Mouse (Mus musculus): ENCODE results near the gene Med12l. TPM values are rescaled to one million over a fixed set of nuclear protein-coding genes. Genes with fewer than 3 reads are reported as not detected.
"Not testable (repeated sequence)": the region's sequence is repeated elsewhere in the genome, so short reads cannot be mapped to it uniquely, and the experiment has no call there.

Gene Med12l
- polyA plus RNA-seq, 1 experiment from 2014 or later, result 3.1 TPM

DNA sequence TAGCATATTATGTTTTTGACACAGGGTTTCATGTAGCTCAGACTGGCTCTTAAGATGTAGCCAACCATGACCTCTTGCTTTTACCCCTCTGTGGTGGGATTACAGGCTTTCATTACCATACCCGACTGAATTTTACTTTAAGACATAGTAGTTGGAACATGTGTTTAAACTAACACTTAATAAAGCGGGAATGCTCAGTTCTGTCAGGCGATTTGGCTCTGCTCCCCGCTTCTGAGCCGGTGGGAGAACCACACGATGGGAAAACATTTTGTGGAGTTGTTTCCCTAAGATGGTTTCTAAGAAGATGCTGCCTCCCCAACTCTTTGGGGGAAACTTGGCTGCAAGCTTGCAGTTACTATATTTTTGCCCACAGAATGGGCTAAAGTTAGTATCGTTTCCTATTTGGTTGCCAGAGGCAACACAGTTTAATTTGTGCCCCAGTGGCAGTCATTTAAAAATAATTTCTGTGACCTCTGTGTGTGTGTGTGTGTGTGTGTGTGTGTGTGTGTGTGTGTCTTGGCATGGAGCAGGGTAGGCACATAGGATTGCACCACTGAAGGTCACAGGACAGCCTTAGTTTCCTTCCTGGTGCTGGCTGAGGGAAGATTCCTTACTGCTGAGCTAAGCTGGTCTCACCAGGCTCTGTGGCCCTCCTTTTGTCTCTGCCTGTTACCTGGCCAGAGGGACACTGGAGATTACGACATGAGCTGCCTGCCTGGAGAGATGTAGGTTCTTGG is 61.1 kb downstream of the Med12l start:
- Histone ChIP-seq H3K36me3 (no peaks in the 10 kb centered on the region), H3K4me2 (replicated peaks) (no peak overlapping the region), H3K27ac (replicated peaks) (no peak overlapping the region)

DNA sequence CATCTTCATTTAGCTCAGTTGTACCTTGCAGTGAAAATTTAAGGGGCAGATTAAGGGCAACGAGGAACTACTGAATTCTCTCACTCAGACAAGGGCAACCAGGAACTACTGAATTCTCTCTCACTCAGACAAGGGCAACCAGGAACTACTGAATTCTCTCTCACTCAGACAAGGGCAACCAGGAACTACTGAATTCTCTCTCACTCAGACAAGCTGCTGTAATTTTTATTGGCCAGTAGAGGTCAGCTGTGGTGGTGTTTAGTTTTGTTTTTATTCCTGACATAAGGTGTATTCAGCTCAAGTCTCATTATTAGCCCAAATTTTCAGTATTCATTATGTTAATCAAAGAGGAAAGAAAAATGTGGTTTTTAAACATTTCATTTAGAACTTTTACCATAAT is 63.4 kb downstream of the Med12l start:
- not testable (repeated sequence) for H3K27me3 ChIP-seq; H3K9me3 ChIP-seq (replicated peaks); H3K36me3 ChIP-seq; H3K9ac ChIP-seq; ATAC-seq (ENCODE audit: insufficient number of reproducible peaks, low FRiP score, low TSS enrichment, low read depth); H3K27ac ChIP-seq (replicated peaks); H3K4me3 ChIP-seq (replicated peaks); H3K4me2 ChIP-seq (replicated peaks); H3K4me1 ChIP-seq
- WGBS, result 80% methylated on average over 1 of the region's 1 CpGs

More for the DNA sequence above, 61.1 kb downstream of the Med12l start:
- Histone ChIP-seq H3K4me1 (peaks cover 8% of the 10 kb centered on the region; the same call in 1 of the 2 replicates), H3K9me3 (replicated peaks) (no peaks in the 10 kb centered on the region), H3K9ac (no peak overlapping the region), H3K4me3 (replicated peaks) (no peak overlapping the region), H3K27me3 (no peaks in the 10 kb centered on the region)
- 43% methylated on average over 8 of the region's 8 CpGs for WGBS
- 0 out of 2 replicates have a peak, but pooled peaks have one; percentile 24 for ATAC-seq (ENCODE audit: insufficient number of reproducible peaks, low FRiP score, low TSS enrichment, low read depth)

DNA sequence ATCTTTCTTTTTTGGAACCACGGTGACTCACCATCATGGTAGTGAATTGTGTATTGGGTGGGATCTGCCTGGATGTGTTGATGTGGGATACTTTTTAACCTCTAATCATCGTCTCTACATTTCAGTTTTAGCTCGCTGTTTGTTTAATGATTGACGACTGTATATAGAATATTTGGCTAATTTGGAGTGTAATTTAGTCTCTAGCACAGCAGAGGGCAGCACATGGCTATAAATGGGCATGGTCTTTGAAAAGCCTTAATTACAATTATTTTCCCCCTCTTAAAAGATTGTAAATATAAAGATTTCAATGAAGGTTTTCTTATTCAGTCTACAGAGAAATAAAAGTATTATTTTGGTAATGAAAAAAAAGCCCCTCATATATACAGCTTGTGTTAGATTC is 71.7 kb downstream of the Med12l start:
- H3K4me1 ChIP-seq, result 0 out of 2 replicates have a peak, but pooled peaks cover 9% of the 10 kb centered on the region
- H3K36me3 ChIP-seq, result no peaks in the 10 kb centered on the region
- 54% methylated on average over 4 of the region's 4 CpGs for WGBS
- H3K9ac ChIP-seq, result no peak overlapping the region
- no peak overlapping the region for H3K4me2 ChIP-seq (replicated peaks)
- no peak overlapping the region for H3K27ac ChIP-seq (replicated peaks)
- no peaks in the 10 kb centered on the region for H3K9me3 ChIP-seq (replicated peaks)
- H3K27me3 ChIP-seq, result no peaks in the 10 kb centered on the region
- no peak overlapping the region for H3K4me3 ChIP-seq (replicated peaks)
- ATAC-seq (ENCODE audit: insufficient number of reproducible peaks, low FRiP score, low TSS enrichment, low read depth), result no peak

DNA sequence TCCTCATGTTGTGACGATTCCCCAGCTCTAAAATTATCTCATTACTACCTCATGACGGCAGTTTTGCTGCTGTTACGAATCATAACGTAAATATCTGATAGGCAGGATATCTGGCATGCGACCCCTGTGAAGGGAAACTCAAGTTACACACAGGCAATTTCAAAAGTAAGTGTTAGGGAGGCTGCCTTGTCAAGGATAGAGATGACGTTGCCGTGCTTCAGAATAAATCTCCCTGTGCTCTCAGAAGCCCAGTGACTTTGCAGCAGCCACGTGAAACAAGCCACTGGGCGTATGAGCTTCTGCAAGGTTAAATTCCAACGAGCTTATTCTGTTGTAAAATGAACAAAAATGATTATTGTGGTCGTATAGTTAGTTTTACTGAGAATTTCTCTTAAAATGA is 73.0 kb downstream of the Med12l start:
- Histone ChIP-seq H3K4me1 (0 out of 2 replicates have a peak, but pooled peaks cover 9% of the 10 kb centered on the region), H3K36me3 (no peaks in the 10 kb centered on the region), H3K4me2 (replicated peaks) (no peak overlapping the region), H3K9me3 (replicated peaks) (no peaks in the 10 kb centered on the region), H3K27me3 (no peaks in the 10 kb centered on the region), H3K9ac (no peak overlapping the region), H3K4me3 (replicated peaks) (no peak overlapping the region), H3K27ac (replicated peaks) (no peak overlapping the region)
- ATAC-seq (ENCODE audit: insufficient number of reproducible peaks, low FRiP score, low TSS enrichment, low read depth), result no peak
- 57% methylated on average over 11 of the region's 11 CpGs for WGBS

DNA sequence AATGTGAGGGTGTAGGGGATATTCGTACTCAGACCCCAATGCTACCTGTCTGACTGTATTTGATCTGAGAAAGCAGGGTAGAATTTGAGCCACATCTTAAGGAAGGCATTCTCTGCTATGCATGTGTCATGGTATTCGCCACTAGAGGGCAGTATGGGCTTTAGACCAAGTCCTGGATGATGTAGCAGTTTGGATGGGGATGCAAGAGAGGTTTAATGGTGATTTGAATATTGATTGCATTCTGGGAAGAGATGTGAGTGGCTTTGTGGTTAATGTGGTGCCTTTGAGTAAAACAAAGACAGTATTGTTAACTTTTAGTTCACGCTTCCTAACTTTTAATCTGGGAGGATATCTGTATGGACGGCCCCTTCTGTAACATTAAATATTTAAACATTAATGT is 73.7 kb downstream of the Med12l start:
- 40% methylated on average over 4 of the region's 4 CpGs for WGBS
- H3K9ac ChIP-seq, result no peak overlapping the region
- no peak for ATAC-seq (ENCODE audit: insufficient number of reproducible peaks, low FRiP score, low TSS enrichment, low read depth)

DNA sequence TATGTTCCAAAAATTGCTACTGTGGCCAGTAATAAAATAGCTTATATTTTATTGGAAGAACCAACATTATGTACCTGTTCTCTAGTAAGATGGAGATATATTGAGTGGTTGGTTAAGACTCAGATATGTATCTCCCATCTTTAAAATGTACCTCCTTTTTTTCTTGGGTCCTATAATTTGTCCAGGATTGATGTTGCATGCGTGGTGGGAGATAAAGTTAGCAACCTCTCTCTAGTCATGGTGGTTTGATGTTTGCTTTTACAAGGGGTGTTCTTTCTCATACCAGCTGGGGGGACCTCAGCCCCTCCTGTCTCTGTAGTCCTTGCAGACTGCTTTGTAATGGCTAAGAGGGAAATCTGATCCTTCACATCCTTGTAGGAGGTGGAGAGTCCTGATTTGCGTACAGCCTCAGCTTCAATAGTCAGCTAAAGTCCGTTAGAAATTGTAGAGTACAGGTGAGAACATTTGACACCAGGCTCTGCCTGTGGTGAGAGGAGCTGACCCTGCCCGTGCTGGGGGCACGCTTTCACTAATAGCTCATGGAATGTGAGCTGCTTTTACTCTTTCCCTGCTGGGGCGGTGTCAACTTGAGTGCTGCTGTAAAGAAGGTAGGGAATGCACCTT is 74.8 kb downstream of the Med12l start:
- WGBS, result 23% methylated on average over 6 of the region's 6 CpGs
- no peaks in the 10 kb centered on the region for H3K27me3 ChIP-seq
- H3K9ac ChIP-seq, result no peak overlapping the region
- H3K4me2 ChIP-seq (replicated peaks), result no peak overlapping the region
- H3K4me3 ChIP-seq (replicated peaks), result no peak overlapping the region
- peak; percentile 67; the same call in 1 of the 2 replicates for ATAC-seq (ENCODE audit: insufficient number of reproducible peaks, low FRiP score, low TSS enrichment, low read depth)
- 0 out of 2 replicates have a peak, but pooled peaks cover 9% of the 10 kb centered on the region for H3K4me1 ChIP-seq
- H3K27ac ChIP-seq (replicated peaks), result no peak overlapping the region
- H3K36me3 ChIP-seq, result no peaks in the 10 kb centered on the region
- H3K9me3 ChIP-seq (replicated peaks), result no peaks in the 10 kb centered on the region

More for the DNA sequence above, 73.7 kb downstream of the Med12l start:
- Histone ChIP-seq H3K4me2 (replicated peaks) (no peak overlapping the region), H3K27me3 (no peaks in the 10 kb centered on the region), H3K36me3 (no peaks in the 10 kb centered on the region), H3K4me1 (0 out of 2 replicates have a peak, but pooled peaks cover 9% of the 10 kb centered on the region), H3K4me3 (replicated peaks) (no peak overlapping the region), H3K27ac (replicated peaks) (no peak overlapping the region), H3K9me3 (replicated peaks) (no peaks in the 10 kb centered on the region)

DNA sequence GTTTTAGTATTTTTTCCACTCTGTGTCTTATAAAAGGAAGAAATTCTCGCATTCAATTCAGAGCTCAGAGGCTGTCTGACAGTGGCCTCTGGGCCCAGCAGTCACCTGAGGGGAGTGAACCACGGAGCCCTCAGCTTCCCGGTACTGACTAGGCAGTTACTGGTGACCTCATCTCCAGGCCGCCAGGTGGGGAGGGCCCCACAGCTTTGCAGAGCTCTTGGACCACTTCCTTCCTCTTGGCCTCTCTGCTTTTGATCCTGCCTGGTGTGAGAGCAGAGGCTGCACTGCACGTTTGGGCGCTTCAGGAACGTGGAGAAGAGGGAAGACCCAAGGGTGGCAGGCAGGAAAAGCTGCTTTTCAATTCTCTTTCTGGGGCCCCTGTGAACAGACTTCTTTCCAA is 75.3 kb downstream of the Med12l start:
- peak; percentile 65; the same call in 1 of the 2 replicates for ATAC-seq (ENCODE audit: insufficient number of reproducible peaks, low FRiP score, low TSS enrichment, low read depth)

DNA sequence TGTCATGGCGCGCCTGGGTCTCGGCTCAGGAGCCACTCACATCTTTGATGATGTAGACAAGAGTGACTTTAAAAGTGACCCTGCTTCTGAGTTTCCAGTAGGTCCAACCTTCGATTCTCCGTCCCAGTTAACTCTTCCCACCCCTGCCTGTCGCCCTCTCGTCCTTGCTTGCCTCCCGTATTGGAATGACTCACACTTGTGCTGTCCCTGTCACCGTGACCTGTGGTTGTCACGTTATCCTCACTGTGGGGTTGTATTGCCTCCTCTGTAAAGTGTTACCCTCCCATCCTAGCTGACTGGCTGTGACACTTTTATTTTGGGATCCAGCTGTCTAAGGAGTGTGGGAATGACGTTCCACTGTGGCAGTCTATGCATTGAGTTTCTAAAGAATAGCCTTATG is 87.1 kb downstream of the Med12l start:
- Histone ChIP-seq H3K9ac (no peak overlapping the region), H3K4me1 (no peaks in the 10 kb centered on the region)
- 67% methylated on average over 11 of the region's 11 CpGs for WGBS

More for the DNA sequence above, 75.3 kb downstream of the Med12l start:
- H3K4me1 ChIP-seq, result 0 out of 2 replicates have a peak, but pooled peaks cover 9% of the 10 kb centered on the region
- no peaks in the 10 kb centered on the region for H3K9me3 ChIP-seq (replicated peaks)
- no peak overlapping the region for H3K4me3 ChIP-seq (replicated peaks)
- H3K27me3 ChIP-seq, result no peaks in the 10 kb centered on the region
- 17% methylated on average over 7 of the region's 7 CpGs for WGBS
- H3K27ac ChIP-seq (replicated peaks), result no peak overlapping the region
- H3K4me2 ChIP-seq (replicated peaks), result no peak overlapping the region
- no peaks in the 10 kb centered on the region for H3K36me3 ChIP-seq
- H3K9ac ChIP-seq, result no peak overlapping the region

DNA sequence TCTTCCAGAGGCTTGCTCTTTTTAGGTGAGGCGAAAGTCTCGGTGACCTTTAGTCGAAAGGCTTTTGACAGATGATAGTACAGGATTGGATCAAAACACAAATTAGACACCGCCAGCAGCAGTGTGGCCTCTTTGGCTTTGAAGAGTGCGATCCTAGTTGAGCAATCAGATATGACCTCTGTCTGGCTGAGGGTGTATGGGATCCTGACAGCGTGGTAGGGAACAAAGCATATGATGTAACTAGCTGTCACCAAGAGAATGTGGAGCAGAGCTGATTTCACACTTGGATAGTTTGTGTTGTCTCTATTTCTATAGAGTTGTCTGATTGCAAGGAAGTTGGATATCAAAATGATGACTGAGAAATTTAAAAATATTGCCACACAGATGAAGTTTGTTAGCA is 91.8 kb downstream of the Med12l start:
- no peak overlapping the region for H3K4me3 ChIP-seq (replicated peaks)
- no peak for ATAC-seq (ENCODE audit: insufficient number of reproducible peaks, low FRiP score, low TSS enrichment, low read depth)
- H3K27ac ChIP-seq (replicated peaks), result no peak overlapping the region
- no peak overlapping the region for H3K4me2 ChIP-seq (replicated peaks)
- H3K4me1 ChIP-seq, result no peaks in the 10 kb centered on the region
- H3K27me3 ChIP-seq, result no peaks in the 10 kb centered on the region
- no peaks in the 10 kb centered on the region for H3K36me3 ChIP-seq
- no peaks in the 10 kb centered on the region for H3K9me3 ChIP-seq (replicated peaks)
- 71% methylated on average over 6 of the region's 6 CpGs for WGBS
- H3K9ac ChIP-seq, result no peak overlapping the region

More for the DNA sequence above, 87.1 kb downstream of the Med12l start:
- Histone ChIP-seq H3K4me3 (replicated peaks) (no peak overlapping the region), H3K36me3 (no peaks in the 10 kb centered on the region), H3K9me3 (replicated peaks) (no peaks in the 10 kb centered on the region), H3K4me2 (replicated peaks) (no peak overlapping the region), H3K27me3 (no peaks in the 10 kb centered on the region), H3K27ac (replicated peaks) (no peak overlapping the region)
- ATAC-seq (ENCODE audit: insufficient number of reproducible peaks, low FRiP score, low TSS enrichment, low read depth), result no peak

DNA sequence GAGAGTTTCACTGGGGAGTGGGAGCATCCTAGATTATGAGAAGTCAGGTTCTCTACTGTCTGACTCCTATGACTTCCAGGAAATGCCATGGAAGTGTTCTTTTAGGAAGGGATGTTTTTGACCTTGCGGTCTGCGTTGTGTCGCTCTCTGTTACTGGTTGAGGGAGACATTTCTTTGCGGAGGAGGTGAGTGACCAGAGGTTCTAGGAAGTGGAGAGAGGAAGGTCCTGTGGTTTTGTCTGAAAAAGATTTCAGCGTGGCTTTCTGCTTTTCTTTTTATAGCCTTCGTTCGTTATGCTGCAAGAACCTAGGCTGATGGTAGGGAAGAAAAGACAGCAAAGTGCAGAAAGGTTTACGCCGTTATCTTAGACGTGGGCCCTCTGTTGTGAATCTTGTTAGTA is 92.9 kb downstream of the Med12l start:
- Histone ChIP-seq H3K4me2 (replicated peaks) (no peak overlapping the region), H3K9me3 (replicated peaks) (no peaks in the 10 kb centered on the region), H3K4me3 (replicated peaks) (no peak overlapping the region), H3K27me3 (no peaks in the 10 kb centered on the region), H3K36me3 (no peaks in the 10 kb centered on the region), H3K4me1 (no peaks in the 10 kb centered on the region), H3K9ac (no peak overlapping the region), H3K27ac (replicated peaks) (no peak overlapping the region)
- 85% methylated on average over 10 of the region's 10 CpGs for WGBS
- ATAC-seq (ENCODE audit: insufficient number of reproducible peaks, low FRiP score, low TSS enrichment, low read depth), result no peak

DNA sequence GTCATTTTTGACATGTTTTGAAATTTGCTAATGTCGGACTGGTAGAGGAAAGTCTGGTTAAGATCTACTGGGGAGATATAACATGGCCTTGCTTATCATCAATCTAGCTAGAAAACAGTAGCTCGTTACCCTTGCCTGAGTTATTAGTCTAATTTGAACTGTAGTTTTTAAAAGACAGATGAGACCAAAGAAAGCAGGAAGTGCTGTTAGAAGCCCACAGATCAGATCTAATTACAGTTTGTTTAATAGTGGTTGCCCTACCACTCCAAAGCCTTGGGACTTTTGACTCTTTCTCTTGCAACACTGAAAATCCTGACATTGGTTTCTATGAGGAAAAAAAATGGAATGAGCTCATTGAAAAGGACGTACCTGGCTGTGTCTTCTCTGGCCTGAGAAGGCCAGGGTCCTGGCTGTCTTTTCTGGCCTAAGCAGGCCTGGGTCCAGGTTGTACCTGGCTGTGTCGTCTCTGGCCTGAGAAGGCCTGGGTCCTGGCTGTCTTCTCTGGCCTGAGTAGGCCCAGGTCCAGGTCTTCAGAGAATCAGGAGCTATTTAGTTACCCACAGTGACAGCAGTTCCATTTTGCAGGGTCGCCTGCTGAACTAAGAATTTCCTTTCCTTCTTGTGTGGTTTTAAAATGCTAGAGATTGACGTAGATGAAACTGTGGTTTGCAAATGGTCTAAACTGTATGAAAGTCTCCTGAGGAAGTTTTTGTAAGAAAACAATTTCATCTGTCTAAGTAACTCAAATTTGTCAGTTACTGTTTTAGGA is 95.8 kb downstream of the Med12l start, which contains the start of gene Gpr171:
Gpr171 (minus strand) TSS at position 604 of the 769 bp plus-strand sequence.
- Histone ChIP-seq H3K4me1 (no peaks in the 10 kb centered on the region), H3K9ac (no peak within 1 kb of the TSS), H3K27me3 (no peaks in the 10 kb centered on the region), H3K4me2 (replicated peaks) (no peak within 1 kb of the TSS), H3K36me3 (no peaks in the 10 kb centered on the region), H3K9me3 (replicated peaks) (no peaks in the 10 kb centered on the region), H3K27ac (replicated peaks) (no peak within 1 kb of the TSS), H3K4me3 (replicated peaks) (no peak within 1 kb of the TSS)
- no peak for ATAC-seq (ENCODE audit: insufficient number of reproducible peaks, low FRiP score, low TSS enrichment, low read depth)
- 67% methylated on average over 6 of the region's 6 CpGs for WGBS
